Mouse (Mus musculus) gastrocnemius, postnatal 4 days (tissue): ENCODE data around the gene Calm1. TPM values are rescaled to one million over a fixed set of nuclear protein-coding genes. Genes with fewer than 3 reads are reported as not detected.

Experiments used
- total RNA-seq, 2 experiments: library from RNA; stranded (reverse); gene quantifications; 2 replicates each; pipeline ENCODE4 v1.2.3; 2021

Calm1 gene
- total RNA-seq, 2 experiments from 2014 or later, result 311 to 332 TPM

Other genes starting within 250 kb of the Calm1 start
- gene Kcnk13, start 234.9 kb upstream of the Calm1 start, total RNA-seq, result 1 to 10 TPM; 4.3 to 4.7 TPM
- 100 to 1,000 TPM; 173 to 205 TPM for gene Psmc1, start 89.3 kb upstream of the Calm1 start, total RNA-seq
- gene Nrde2, start 39.8 kb upstream of the Calm1 start, total RNA-seq, result 10 to 100 TPM; 12.6 to 13.0 TPM